Mouse (Mus musculus) neural tube, embryonic 13.5 days (tissue): ENCODE measurements around the gene Pik3cg. TPM values are rescaled to one million over a fixed set of nuclear protein-coding genes. Genes with fewer than 3 reads are reported as not detected.

Source experiments
- ATAC-seq: fragments of 200-750 bp; cut with Nextera tagmentation; 2 replicates; pipeline ENCODE4 v1.8.0; 2017; ENCODE audit warnings: low read depth, mild to moderate bottlenecking, moderate TSS enrichment, moderate library complexity
- H3K27ac ChIP-seq: fragments of 300-500 bp; sonication (generic); replicated peaks from 2 replicates; pipeline ENCODE4 v1.5.1; 2015; ENCODE audit warnings: moderate library complexity, mild to moderate bottlenecking, inconsistent platforms
- H3K27me3 ChIP-seq: fragments of 300-500 bp; sonication (generic); 2 replicates; pipeline ENCODE4 v1.6.1; 2015; ENCODE audit warnings: mild to moderate bottlenecking, inconsistent platforms
- H3K36me3 ChIP-seq: fragments of 300-500 bp; sonication (generic); 2 replicates; pipeline ENCODE4 v1.6.1; 2015; ENCODE audit warnings: mild to moderate bottlenecking, inconsistent platforms
- H3K4me1 ChIP-seq: fragments of 300-500 bp; sonication (generic); replicated peaks from 2 replicates; pipeline ENCODE4 v1.6.1; 2015; ENCODE audit warnings: inconsistent platforms
- H3K4me2 ChIP-seq: fragments of 300-500 bp; sonication (generic); 2 replicates; pipeline ENCODE4 v1.6.1; 2015; ENCODE audit warnings: inconsistent platforms, mild to moderate bottlenecking, moderate library complexity
- H3K4me3 ChIP-seq: fragments of 300-500 bp; sonication (generic); 2 replicates; pipeline ENCODE4 v1.5.1; 2015; ENCODE audit warnings: mild to moderate bottlenecking, inconsistent platforms
- H3K9ac ChIP-seq: fragments of 300-500 bp; sonication (generic); 2 replicates; pipeline ENCODE4 v1.6.1; 2015; ENCODE audit warnings: moderate library complexity, mild to moderate bottlenecking, inconsistent platforms
- H3K9me3 ChIP-seq: fragments of 300-500 bp; sonication (generic); 2 replicates; pipeline ENCODE4 v1.6.1; 2016; ENCODE audit warnings: inconsistent platforms
- WGBS: fragments of 180-500 bp; shearing (Covaris S2); methylation state at CpG from one replicate; pipeline ENCODE4 v1.1.7; 2015; 5-methylcytosine and 5-hydroxymethylcytosine counted together
- polyA plus RNA-seq: library from polyadenylated mRNA; unstranded; fragments of >200 nt; fragmentation: Nextera tagmentation; extraction: Ambion mirVana; gene quantifications from 2 replicates; pipeline ENCODE4 v1.2.1, GENCODE M21; 2015

The Pik3cg gene
- polyA plus RNA-seq, 1 experiment from 2014 or later, result 1.2 TPM

GRCm38 (mm10) chr12:32200387-32201069 is 7.9 kb downstream of the Pik3cg start:
- H3K9me3 ChIP-seq, result no peaks in the 10 kb centered on the region
- no peak overlapping the region for H3K4me2 ChIP-seq
- H3K9ac ChIP-seq, result no peak overlapping the region
- H3K36me3 ChIP-seq, result no peaks in the 10 kb centered on the region
- H3K27ac ChIP-seq, result no peak overlapping the region
- no peak overlapping the region for H3K4me3 ChIP-seq
- ATAC-seq, result no peak
- no peaks in the 10 kb centered on the region for H3K4me1 ChIP-seq
- 90% methylated on average over 16 of the region's 16 CpGs for WGBS
- no peaks in the 10 kb centered on the region for H3K27me3 ChIP-seq

- H3K4me2 ChIP-seq, result no peak overlapping the region
- H3K9me3 ChIP-seq, result no peaks in the 10 kb centered on the region
- no peak for ATAC-seq
- H3K27ac ChIP-seq, result no peak overlapping the region
- no peaks in the 10 kb centered on the region for H3K27me3 ChIP-seq
- no peak overlapping the region for H3K9ac ChIP-seq
- no peaks in the 10 kb centered on the region for H3K36me3 ChIP-seq
- WGBS, result 84% methylated on average over 4 of the region's 4 CpGs
- H3K4me1 ChIP-seq, result no peaks in the 10 kb centered on the region
- H3K4me3 ChIP-seq, result no peak overlapping the region
These were observed 9.0 kb downstream of the Pik3cg start for GRCm38 (mm10) chr12:32199422-32199821.

DNA sequence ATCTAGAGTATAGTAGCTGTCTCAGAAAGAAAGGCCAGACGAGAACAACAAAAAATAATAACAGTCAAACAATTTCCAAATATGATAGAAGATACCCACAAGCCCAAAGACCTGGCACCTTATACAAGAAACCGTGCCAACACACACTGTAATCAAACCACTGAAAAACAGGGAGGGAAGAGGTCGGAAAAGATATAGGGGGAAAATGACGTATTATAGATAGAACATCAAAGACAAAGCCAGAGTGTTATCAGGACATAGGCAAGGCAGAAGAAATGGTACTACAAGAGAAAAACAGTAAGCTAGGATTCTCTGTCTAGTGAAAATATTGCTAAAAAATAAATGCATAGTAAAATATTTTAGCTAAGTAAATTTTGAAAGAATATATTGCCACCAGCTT is 10.4 kb downstream of the Pik3cg start:
- Histone ChIP-seq H3K4me3 (no peak overlapping the region), H3K4me2 (no peak overlapping the region), H3K9ac (no peak overlapping the region), H3K27me3 (no peaks in the 10 kb centered on the region), H3K9me3 (no peaks in the 10 kb centered on the region), H3K27ac (no peak overlapping the region), H3K4me1 (no peaks in the 10 kb centered on the region), H3K36me3 (no peaks in the 10 kb centered on the region)
- ATAC-seq, result no peak
- WGBS, result 97% methylated on average over 4 of the region's 4 CpGs

DNA sequence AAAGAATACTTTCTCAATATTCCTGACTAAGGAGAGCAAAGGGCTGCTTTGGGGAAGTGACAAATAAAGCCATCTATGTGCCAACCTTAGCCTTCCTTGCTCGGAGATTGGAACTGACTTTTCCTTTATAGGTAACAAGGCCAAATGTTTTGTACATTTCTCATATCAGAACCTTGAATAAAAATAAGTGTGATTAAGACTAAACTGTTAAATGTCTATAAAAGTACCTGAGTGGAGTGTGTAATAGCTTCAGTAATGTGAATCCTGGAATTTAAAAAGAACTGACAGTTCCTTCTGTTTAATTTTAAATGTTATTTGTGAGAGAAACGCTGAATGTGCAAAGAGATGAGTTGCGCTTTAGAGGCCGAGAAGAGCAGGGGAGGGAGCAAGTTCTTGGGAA is 13.5 kb downstream of the Pik3cg start:
- Histone ChIP-seq H3K27me3 (no peaks in the 10 kb centered on the region), H3K4me3 (no peak overlapping the region), H3K36me3 (no peaks in the 10 kb centered on the region), H3K4me2 (no peak overlapping the region), H3K4me1 (no peaks in the 10 kb centered on the region), H3K9me3 (no peaks in the 10 kb centered on the region), H3K27ac (no peak overlapping the region), H3K9ac (no peak overlapping the region)
- no peak for ATAC-seq
- 89% methylated on average over 4 of the region's 4 CpGs for WGBS

DNA sequence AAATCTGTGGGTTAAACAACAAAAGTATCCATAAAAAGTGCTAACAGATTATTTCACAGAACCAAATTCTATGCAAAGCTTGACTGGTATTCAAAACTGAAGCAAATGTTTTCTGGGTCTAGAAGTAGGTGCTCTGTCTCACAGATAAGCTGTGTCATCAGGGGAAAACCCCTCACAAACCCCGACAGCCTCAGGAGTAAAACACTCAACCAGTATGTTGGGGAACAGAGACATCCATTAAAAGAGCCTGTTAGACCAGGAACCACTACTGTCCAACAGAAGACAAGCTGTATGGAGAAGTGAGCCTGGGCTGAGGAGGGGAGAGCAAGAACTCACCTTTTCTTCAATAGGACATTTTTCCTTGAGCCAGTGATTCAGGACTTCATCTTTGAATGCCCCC is 14.1 kb downstream of the Pik3cg start:
- Histone ChIP-seq H3K9me3 (no peaks in the 10 kb centered on the region), H3K9ac (no peak overlapping the region), H3K27ac (no peak overlapping the region), H3K4me1 (no peaks in the 10 kb centered on the region), H3K36me3 (no peaks in the 10 kb centered on the region), H3K4me3 (no peak overlapping the region), H3K27me3 (no peaks in the 10 kb centered on the region), H3K4me2 (no peak overlapping the region)
- ATAC-seq, result no peak
- WGBS, result 93% methylated on average over 1 of the region's 1 CpGs

- Histone ChIP-seq H3K4me1 (no peaks in the 10 kb centered on the region), H3K4me2 (no peak overlapping the region), H3K9me3 (no peaks in the 10 kb centered on the region), H3K36me3 (no peaks in the 10 kb centered on the region), H3K4me3 (no peak overlapping the region), H3K9ac (no peak overlapping the region), H3K27me3 (no peaks in the 10 kb centered on the region), H3K27ac (no peak overlapping the region)
- no peak for ATAC-seq
- 84% methylated on average over 4 of the region's 4 CpGs for WGBS
These were observed 17.5 kb downstream of the Pik3cg start for GRCm38 (mm10) chr12:32190927-32191326.

- Histone ChIP-seq H3K9ac (no peak overlapping the region), H3K9me3 (no peaks in the 10 kb centered on the region), H3K4me2 (no peak overlapping the region), H3K27ac (no peak overlapping the region), H3K36me3 (no peaks in the 10 kb centered on the region), H3K4me3 (no peak overlapping the region), H3K4me1 (no peaks in the 10 kb centered on the region), H3K27me3 (no peaks in the 10 kb centered on the region)
- WGBS, result 57% methylated on average over 5 of the region's 5 CpGs
- no peak for ATAC-seq
These were observed 20.7 kb downstream of the Pik3cg start for GRCm38 (mm10) chr12:32187668-32188236.

- Histone ChIP-seq H3K4me2 (no peak overlapping the region), H3K4me1 (no peaks in the 10 kb centered on the region), H3K9ac (no peak overlapping the region), H3K36me3 (no peaks in the 10 kb centered on the region), H3K9me3 (no peaks in the 10 kb centered on the region), H3K4me3 (no peak overlapping the region), H3K27me3 (no peaks in the 10 kb centered on the region), H3K27ac (no peak overlapping the region)
- WGBS, result 84% methylated on average over 6 of the region's 6 CpGs
- ATAC-seq, result no peak
These were observed 21.7 kb downstream of the Pik3cg start for GRCm38 (mm10) chr12:32186627-32187255.

GRCm38 (mm10) chr12:32184874-32185273 is 23.6 kb downstream of the Pik3cg start:
- H3K4me2 ChIP-seq, result no peak overlapping the region
- 94% methylated on average over 3 of the region's 3 CpGs for WGBS
- H3K4me1 ChIP-seq, result no peaks in the 10 kb centered on the region
- H3K27me3 ChIP-seq, result no peaks in the 10 kb centered on the region
- H3K4me3 ChIP-seq, result no peak overlapping the region
- H3K27ac ChIP-seq, result no peak overlapping the region
- no peaks in the 10 kb centered on the region for H3K36me3 ChIP-seq
- H3K9me3 ChIP-seq, result no peaks in the 10 kb centered on the region
- H3K9ac ChIP-seq, result no peak overlapping the region
- no peak for ATAC-seq

GRCm38 (mm10) chr12:32183584-32183983 is 24.9 kb downstream of the Pik3cg start:
- H3K4me3 ChIP-seq, result no peak overlapping the region
- no peaks in the 10 kb centered on the region for H3K27me3 ChIP-seq
- no peak for ATAC-seq
- no peak overlapping the region for H3K27ac ChIP-seq
- 58% methylated on average over 1 of the region's 1 CpGs for WGBS
- no peaks in the 10 kb centered on the region for H3K9me3 ChIP-seq
- no peaks in the 10 kb centered on the region for H3K4me1 ChIP-seq
- no peaks in the 10 kb centered on the region for H3K36me3 ChIP-seq
- H3K4me2 ChIP-seq, result no peak overlapping the region
- H3K9ac ChIP-seq, result no peak overlapping the region

DNA sequence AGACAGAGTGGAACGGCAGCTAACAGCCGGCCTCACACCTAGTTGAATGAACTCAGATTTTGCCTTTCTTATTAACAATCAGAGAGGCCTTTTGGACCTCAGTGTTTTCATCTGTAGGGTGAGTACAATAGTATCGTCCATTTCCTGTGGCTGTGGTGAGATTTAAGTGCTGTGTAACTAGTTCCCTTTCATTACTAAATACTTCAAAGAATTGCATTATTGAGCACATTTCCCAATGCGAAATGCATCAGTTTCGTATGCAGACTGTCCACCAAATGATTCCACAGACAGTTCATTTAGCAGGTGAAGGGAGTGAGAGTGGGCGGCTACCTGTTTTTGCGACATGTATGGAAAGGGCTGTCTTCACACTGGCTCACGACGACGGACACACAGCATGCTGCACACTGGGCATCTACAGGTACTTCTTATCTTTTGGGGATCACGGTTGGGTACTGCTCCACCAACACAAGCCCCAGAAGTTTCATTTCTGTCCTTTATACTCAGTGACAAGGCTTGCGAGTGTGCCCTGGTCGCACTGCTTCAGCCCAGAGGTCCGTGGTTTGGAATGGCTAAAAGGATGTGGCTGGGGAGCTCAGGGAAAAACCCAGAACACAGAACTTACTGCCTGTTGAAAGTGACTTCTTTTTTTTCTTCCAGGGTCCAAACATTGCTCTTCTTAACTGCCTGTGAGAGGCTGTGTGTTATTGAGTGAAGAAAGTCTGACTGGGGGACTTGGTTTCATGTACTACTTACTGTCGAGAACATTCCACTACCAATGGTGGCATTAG is 25.6 kb downstream of the Pik3cg start:
- Histone ChIP-seq H3K4me2 (no peak overlapping the region), H3K36me3 (no peaks in the 10 kb centered on the region), H3K27ac (no peak overlapping the region), H3K9me3 (no peaks in the 10 kb centered on the region), H3K4me3 (no peak overlapping the region), H3K9ac (no peak overlapping the region), H3K27me3 (no peaks in the 10 kb centered on the region), H3K4me1 (no peaks in the 10 kb centered on the region)
- ATAC-seq, result no peak
- 87% methylated on average over 15 of the region's 15 CpGs for WGBS

DNA sequence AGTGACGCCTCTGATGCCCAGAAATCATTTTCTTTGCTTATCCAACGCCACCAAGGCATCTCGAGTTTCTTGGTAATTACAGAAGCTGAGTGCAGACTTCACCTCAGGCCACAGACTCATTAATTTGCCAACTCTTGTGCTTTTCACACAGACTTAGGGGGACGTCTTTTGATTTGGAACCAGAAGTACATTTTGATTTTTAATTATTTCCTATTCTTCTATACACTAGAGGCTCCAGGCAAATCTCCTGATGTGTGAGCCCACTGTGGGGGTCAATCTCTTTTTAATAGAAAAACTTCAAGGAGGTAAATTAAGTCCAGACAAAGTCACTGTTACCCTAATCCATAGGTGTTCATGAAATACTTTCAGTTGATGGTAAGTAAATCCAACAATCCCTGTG is 26.6 kb downstream of the Pik3cg start:
- Histone ChIP-seq H3K4me1 (no peaks in the 10 kb centered on the region), H3K4me3 (no peak overlapping the region), H3K9me3 (no peaks in the 10 kb centered on the region), H3K27me3 (no peaks in the 10 kb centered on the region), H3K36me3 (no peaks in the 10 kb centered on the region), H3K4me2 (no peak overlapping the region), H3K9ac (no peak overlapping the region), H3K27ac (no peak overlapping the region)
- ATAC-seq, result no peak
- 68% methylated on average over 4 of the region's 4 CpGs for WGBS
